Mouse (Mus musculus) lung, postnatal 25 days (tissue): ENCODE measurements around the gene A230050P20Rik.
A peak's percentile ranks its signal among the peaks of the same experiment; 100 is the strongest.

Source experiments
- DNase-seq: peaks from one replicate; pipeline ENCODE4 v3.0.0; 2022; ENCODE audit warnings: low spot score

The A230050P20Rik gene

GRCm38 (mm10) chr9:20873521-20873920 lies 5.1 kb downstream of the A230050P20Rik start:
- DNase-seq, result no peak

GRCm38 (mm10) chr9:20875021-20875790 lies 6.8 kb downstream of the A230050P20Rik start:
- no peak for DNase-seq

- DNase-seq, result no peak
Observed at GRCm38 (mm10) chr9:20876318-20877117, 8.1 kb downstream of the A230050P20Rik start.

GRCm38 (mm10) chr9:20877118-20878040 lies 8.9 kb downstream of the A230050P20Rik start:
- no peak for DNase-seq

- DNase-seq, result peak; percentile 99
Observed at GRCm38 (mm10) chr9:20878041-20878709, 9.7 kb downstream of the A230050P20Rik start.

- DNase-seq, result no peak
Observed at GRCm38 (mm10) chr9:20878710-20879065, 10.2 kb downstream of the A230050P20Rik start.

GRCm38 (mm10) chr9:20879097-20879792 lies 10.8 kb downstream of the A230050P20Rik start, which contains the start of gene Angptl6:
Angptl6 (minus strand) TSS chr9:20879727.
- no peak for DNase-seq

GRCm38 (mm10) chr9:20886563-20886962 lies 18.1 kb downstream of the A230050P20Rik start:
- no peak for DNase-seq

- no peak for DNase-seq
Observed at GRCm38 (mm10) chr9:20887191-20887590, 18.7 kb downstream of the A230050P20Rik start.

GRCm38 (mm10) chr9:20887704-20888385 lies 19.4 kb downstream of the A230050P20Rik start, which contains the start of gene Ppan:
Ppan (plus strand) TSS chr9:20888175.
- DNase-seq, result peak; percentile 97

GRCm38 (mm10) chr9:20888386-20888765 lies 19.9 kb downstream of the A230050P20Rik start:
- no peak for DNase-seq

- no peak for DNase-seq
Observed at GRCm38 (mm10) chr9:20889185-20890141, 21.0 kb downstream of the A230050P20Rik start.

GRCm38 (mm10) chr9:20890411-20890810 lies 22.0 kb downstream of the A230050P20Rik start:
- DNase-seq, result no peak

GRCm38 (mm10) chr9:20891339-20892103 lies 23.1 kb downstream of the A230050P20Rik start:
- no peak for DNase-seq

- no peak for DNase-seq
Observed at GRCm38 (mm10) chr9:20892104-20892653, 23.7 kb downstream of the A230050P20Rik start.

GRCm38 (mm10) chr9:20893069-20893468 lies 24.6 kb downstream of the A230050P20Rik start:
- DNase-seq, result no peak

GRCm38 (mm10) chr9:20893590-20894343 lies 25.3 kb downstream of the A230050P20Rik start:
- no peak for DNase-seq
